In the genomic region with DNA sequence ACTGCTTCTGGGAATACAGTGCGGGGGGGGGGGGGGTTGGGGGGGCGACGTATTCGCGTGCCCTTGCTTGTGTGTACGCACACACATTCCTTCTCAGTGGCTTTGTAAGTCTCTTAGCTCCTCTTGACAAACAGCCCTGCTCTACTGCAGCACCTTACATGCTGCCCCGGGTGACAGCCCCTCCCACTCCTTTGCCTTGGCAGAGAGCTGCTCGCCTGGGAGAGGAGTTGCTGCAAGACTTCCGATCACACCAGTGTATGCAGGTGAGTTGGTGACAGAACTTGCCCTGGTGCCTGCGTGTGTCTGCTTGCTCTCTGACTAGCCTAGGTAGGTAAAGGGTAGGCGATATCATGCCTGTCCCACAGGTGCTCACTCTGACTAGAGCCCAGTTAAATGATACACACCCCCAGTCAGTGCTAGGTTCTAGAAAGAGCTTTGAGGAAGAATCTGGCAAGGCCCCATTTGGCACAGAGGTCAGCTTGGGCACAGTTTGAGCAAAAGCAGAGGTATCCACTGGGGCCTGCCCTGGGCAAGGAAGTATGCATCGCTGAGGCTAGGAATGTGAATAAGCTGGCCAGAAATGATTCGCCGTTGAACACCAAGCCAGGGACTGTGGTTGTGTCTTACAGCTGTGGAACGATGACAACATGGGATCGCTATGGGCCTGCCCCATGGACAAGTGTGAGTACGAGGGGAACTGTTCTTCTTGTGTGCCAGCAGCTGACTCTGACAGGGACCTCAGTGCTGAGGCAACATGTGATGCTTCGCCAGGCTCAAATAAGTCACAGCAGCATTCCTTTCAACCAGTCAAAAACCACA, we compare ENCODE assay signal across 11 mouse cellular contexts. TPM values are rescaled to one million over a fixed set of nuclear protein-coding genes. Genes with fewer than 3 reads are reported as not detected.
DNase-seq lines count a peak whose midpoint lies in the region; ATAC-seq and TF ChIP-seq lines count a peak whose summit lies in the region.
"Had no signal": no experiment of that assay in that cellular context is flagged by ENCODE, and none has a peak within 500 bp of the region (broad histone marks: within the 10 kb centered on the region; RNA-seq: fewer than 3 reads in every experiment).

No protein-coding gene starts in this region.

- no peaks in the 10 kb centered on the region for H3K36me3 ChIP-seq in neural tube, embryonic 13.5 days
- no peaks in the 10 kb centered on the region for H3K36me3 ChIP-seq in neural tube, embryonic 15.5 days
- H3K36me3 ChIP-seq in stomach, embryonic 16.5 days (ENCODE audit: control insufficient read depth, insufficient read depth, low read length) = no peaks in the 10 kb centered on the region
- H3K36me3 ChIP-seq in midbrain, embryonic 10.5 days = 0 out of 2 replicates have a peak, but pooled peaks cover 4% of the 10 kb centered on the region
- H3K36me3 ChIP-seq in hindbrain, postnatal 0 days (ENCODE audit: insufficient read depth, low read length) = no peaks in the 10 kb centered on the region
- H3K36me3 ChIP-seq: hindbrain, embryonic 10.5 days had no signal

- no peak for TF ChIP-seq CTCF in hindbrain, postnatal 0 days (IDR thresholded peaks at IDR 0.05; ENCODE audit: low read depth)

- no peak overlapping the region for H3K4me2 ChIP-seq in neural tube, embryonic 13.5 days
- H3K4me2 ChIP-seq in neural tube, embryonic 15.5 days = no peak overlapping the region
- no peak overlapping the region for H3K4me2 ChIP-seq in stomach, embryonic 16.5 days (ENCODE audit: low read depth, low read length)
- H3K4me2 ChIP-seq in hindbrain, postnatal 0 days (ENCODE audit: low read depth, low read length) = no peak overlapping the region
- H3K4me2 ChIP-seq: midbrain, embryonic 11.5 days had no signal

- H3K9ac ChIP-seq in neural tube, embryonic 13.5 days = 0 out of 2 replicates have a peak overlapping the region, but pooled peaks have one; percentile 90
- no peak overlapping the region for H3K9ac ChIP-seq in neural tube, embryonic 15.5 days (replicated peaks)
- H3K9ac ChIP-seq in stomach, embryonic 16.5 days (ENCODE audit: low read length) = no peak overlapping the region
- H3K9ac ChIP-seq in hindbrain, postnatal 0 days (replicated peaks; ENCODE audit: low read length) = no peak overlapping the region

- no peak overlapping the region for H3K4me3 ChIP-seq in neural tube, embryonic 13.5 days
- no peak overlapping the region for H3K4me3 ChIP-seq in neural tube, embryonic 15.5 days (replicated peaks)
- no peak overlapping the region for H3K4me3 ChIP-seq in stomach, embryonic 16.5 days (replicated peaks; ENCODE audit: low read length)
- H3K4me3 ChIP-seq in midbrain, embryonic 10.5 days = no peak overlapping the region
- H3K4me3 ChIP-seq in hindbrain, postnatal 0 days (ENCODE audit: low read length) = no peak overlapping the region
- H3K4me3 ChIP-seq: erythroblast, embryonic 14.5 days had no signal

- H3K9me3 ChIP-seq in neural tube, embryonic 13.5 days = no peaks in the 10 kb centered on the region
- no peaks in the 10 kb centered on the region for H3K9me3 ChIP-seq in neural tube, embryonic 15.5 days (replicated peaks)
- H3K9me3 ChIP-seq in stomach, embryonic 16.5 days (replicated peaks; ENCODE audit: control insufficient read depth, low read length) = no peaks in the 10 kb centered on the region
- H3K9me3 ChIP-seq in midbrain, embryonic 10.5 days (replicated peaks) = no peaks in the 10 kb centered on the region
- no peaks in the 10 kb centered on the region for H3K9me3 ChIP-seq in hindbrain, postnatal 0 days (ENCODE audit: low read length)
- H3K9me3 ChIP-seq: hindbrain, embryonic 10.5 days had no signal

- DNase-seq in adrenal gland, adult 2 months = peak; percentile 42
- no peak for DNase-seq in adrenal gland, adult 8-10 months
- peak; percentile 54 for DNase-seq in kidney, postnatal 10 days
- DNase-seq in midbrain, embryonic 10.5 days (ENCODE audit: low spot score) = no peak
- no peak for DNase-seq in hindbrain, postnatal 0 days (ENCODE audit: low spot score)

- peaks cover 10% of the 10 kb centered on the region; the same call in 1 of the 2 replicates for H3K27me3 ChIP-seq in neural tube, embryonic 13.5 days
- no peaks in the 10 kb centered on the region; the same call in 1 of the 2 replicates for H3K27me3 ChIP-seq in neural tube, embryonic 15.5 days (replicated peaks)
- 0 out of 2 replicates have a peak, but pooled peaks cover 7% of the 10 kb centered on the region for H3K27me3 ChIP-seq in stomach, embryonic 16.5 days (ENCODE audit: control insufficient read depth, insufficient read depth, low read length)
- peaks cover 40% of the 10 kb centered on the region for H3K27me3 ChIP-seq in midbrain, embryonic 10.5 days (ENCODE audit: low read depth, poor library complexity, severe bottlenecking)
- no peaks in the 10 kb centered on the region for H3K27me3 ChIP-seq in hindbrain, postnatal 0 days (ENCODE audit: insufficient read depth, low read length)

- H3K27ac ChIP-seq in neural tube, embryonic 13.5 days (replicated peaks) = no peak overlapping the region
- no peak overlapping the region for H3K27ac ChIP-seq in neural tube, embryonic 15.5 days (replicated peaks)
- H3K27ac ChIP-seq in stomach, embryonic 16.5 days (ENCODE audit: low read length) = 0 out of 2 replicates have a peak overlapping the region, but pooled peaks have one; percentile 38
- no peak overlapping the region for H3K27ac ChIP-seq in midbrain, embryonic 10.5 days (replicated peaks)
- no peak overlapping the region for H3K27ac ChIP-seq in hindbrain, postnatal 0 days
- H3K27ac ChIP-seq: hindbrain, embryonic 10.5 days had no signal

- peaks cover 37% of the 10 kb centered on the region for H3K4me1 ChIP-seq in neural tube, embryonic 13.5 days (replicated peaks)
- peaks cover 35% of the 10 kb centered on the region for H3K4me1 ChIP-seq in neural tube, embryonic 15.5 days
- H3K4me1 ChIP-seq in stomach, embryonic 16.5 days (ENCODE audit: control insufficient read depth, insufficient read depth, low read length) = peaks cover 11% of the 10 kb centered on the region
- H3K4me1 ChIP-seq in midbrain, embryonic 10.5 days = peaks cover 38% of the 10 kb centered on the region
- peaks cover 14% of the 10 kb centered on the region for H3K4me1 ChIP-seq in hindbrain, postnatal 0 days (ENCODE audit: insufficient read depth, low read length)

- no peak for ATAC-seq in neural tube, embryonic 13.5 days (ENCODE audit: low read depth)
- no peak for ATAC-seq in neural tube, embryonic 15.5 days (ENCODE audit: low FRiP score)
- peak; percentile 16; the same call in 1 of the 2 replicates for ATAC-seq in stomach, embryonic 16.5 days (ENCODE audit: insufficient read depth, low FRiP score)
- ATAC-seq in hindbrain, postnatal 0 days = no peak

- WGBS in neural tube, embryonic 13.5 days = 66% methylated on average over 18 of the region's 18 CpGs
- 67% methylated on average over 18 of the region's 18 CpGs for WGBS in neural tube, embryonic 15.5 days
- 55% methylated on average over 18 of the region's 18 CpGs for WGBS in stomach, embryonic 16.5 days
- WGBS in midbrain, embryonic 10.5 days = 69% methylated on average over 18 of the region's 18 CpGs
- WGBS in hindbrain, postnatal 0 days = 52% methylated on average over 18 of the region's 18 CpGs

RNA-seq across cellular contexts. Expression of a gene that starts 2.3 kb away (rescaled TPM):
- total RNA-seq in adrenal gland, adult 2 months (2021) = 10 to 100 TPM; 44.7 to 58.5 TPM
- 30.0 and 31.1 TPM in 2 replicates for polyA plus RNA-seq in adrenal gland, adult 2 months (2012; rRNA removed)
- 10 to 100 TPM; 60.8 to 69.9 (median 67.4) TPM for total RNA-seq in adrenal gland, adult 8-10 months (2022)
- polyA plus RNA-seq in neural tube, embryonic 13.5 days (2015; fragmentation: Nextera tagmentation; extraction: Ambion mirVana) = 78.9 and 79.0 TPM in 2 replicates
- polyA plus RNA-seq in neural tube, embryonic 15.5 days (2015; fragmentation: Nextera tagmentation; extraction: Ambion mirVana) = 87.9 and 106 TPM in 2 replicates
- polyA plus RNA-seq in stomach, embryonic 16.5 days (2015; fragmentation: Nextera tagmentation; extraction: Ambion mirVana) = 22.9 and 23.9 TPM in 2 replicates
- 43.0 and 45.4 TPM in 2 replicates for polyA plus RNA-seq in midbrain, embryonic 10.5 days (2016; fragmentation: Nextera tagmentation; extraction: Ambion mirVana)
- total RNA-seq in hindbrain, postnatal 0 days (2014; rRNA removed) = 41.6 and 51.1 TPM in 2 replicates
- polyA plus RNA-seq in hindbrain, postnatal 0 days (2015; fragmentation: Nextera tagmentation; extraction: Ambion mirVana) = 60.2 and 65.0 TPM in 2 replicates

RNA-seq across cellular contexts. Expression of a gene that starts 9.5 kb away (rescaled TPM):
- total RNA-seq in adrenal gland, adult 2 months (2021) = 10 to 100 TPM; 17.0 to 22.0 TPM
- polyA plus RNA-seq in adrenal gland, adult 2 months (2012; rRNA removed) = 90.8 and 103 TPM in 2 replicates
- total RNA-seq in adrenal gland, adult 8-10 months (2022) = 10 to 100 TPM; 17.5 to 29.1 (median 24.0) TPM
- polyA plus RNA-seq in neural tube, embryonic 13.5 days (2015; fragmentation: Nextera tagmentation; extraction: Ambion mirVana) = 2.1 and 2.9 TPM in 2 replicates
- polyA plus RNA-seq in neural tube, embryonic 15.5 days (2015; fragmentation: Nextera tagmentation; extraction: Ambion mirVana) = 3.5 and 9.5 TPM in 2 replicates
- polyA plus RNA-seq in stomach, embryonic 16.5 days (2015; fragmentation: Nextera tagmentation; extraction: Ambion mirVana) = 36.8 and 45.0 TPM in 2 replicates
- 4.4 and 5.3 TPM in 2 replicates for polyA plus RNA-seq in midbrain, embryonic 10.5 days (2016; fragmentation: Nextera tagmentation; extraction: Ambion mirVana)
- 7.3 and 9.0 TPM in 2 replicates for total RNA-seq in hindbrain, postnatal 0 days (2014; rRNA removed)
- polyA plus RNA-seq in hindbrain, postnatal 0 days (2015; fragmentation: Nextera tagmentation; extraction: Ambion mirVana) = 5.2 and 7.0 TPM in 2 replicates
- polyA plus RNA-seq: erythroblast, embryonic 14.5 days had no signal

RNA-seq across cellular contexts. Expression of a gene that starts 21.0 kb away (rescaled TPM):
- total RNA-seq in adrenal gland, adult 2 months (2021) = under 1 TPM; 0.09 to 0.21 TPM
- 0.32 and 0.33 TPM in 2 replicates for polyA plus RNA-seq in adrenal gland, adult 2 months (2012; rRNA removed)
- total RNA-seq in adrenal gland, adult 8-10 months (2022) = under 1 TPM; 0.20 to 0.40 (median 0.31) TPM
- polyA plus RNA-seq in neural tube, embryonic 13.5 days (2015; fragmentation: Nextera tagmentation; extraction: Ambion mirVana) = 5.2 and 5.6 TPM in 2 replicates
- 10.2 and 12.8 TPM in 2 replicates for polyA plus RNA-seq in neural tube, embryonic 15.5 days (2015; fragmentation: Nextera tagmentation; extraction: Ambion mirVana)
- 0.19 and 0.52 TPM in 2 replicates for polyA plus RNA-seq in stomach, embryonic 16.5 days (2015; fragmentation: Nextera tagmentation; extraction: Ambion mirVana)
- polyA plus RNA-seq in midbrain, embryonic 10.5 days (2016; fragmentation: Nextera tagmentation; extraction: Ambion mirVana) = 2.0 and 2.3 TPM in 2 replicates
- 40.4 and 41.7 TPM in 2 replicates for total RNA-seq in hindbrain, postnatal 0 days (2014; rRNA removed)
- polyA plus RNA-seq in hindbrain, postnatal 0 days (2015; fragmentation: Nextera tagmentation; extraction: Ambion mirVana) = 15.7 and 15.8 TPM in 2 replicates
- polyA plus RNA-seq: erythroblast, embryonic 14.5 days had no signal

RNA-seq across cellular contexts. Expression of a gene that starts 22.5 kb away (rescaled TPM):
- total RNA-seq in adrenal gland, adult 2 months (2021) = 1 to 10 TPM; 1.1 to 1.9 TPM
- 4.0 TPM in 2 replicates for polyA plus RNA-seq in adrenal gland, adult 2 months (2012; rRNA removed)
- total RNA-seq in adrenal gland, adult 8-10 months (2022) = 1 to 10 TPM in 3 of 4 experiments, under 1 TPM in 1; 0.74 to 1.9 (median 1.1) TPM
- polyA plus RNA-seq in neural tube, embryonic 13.5 days (2015; fragmentation: Nextera tagmentation; extraction: Ambion mirVana) = 0.37 and 0.38 TPM in 2 replicates
- polyA plus RNA-seq in neural tube, embryonic 15.5 days (2015; fragmentation: Nextera tagmentation; extraction: Ambion mirVana) = 0.50 and 1.5 TPM in 2 replicates
- polyA plus RNA-seq in stomach, embryonic 16.5 days (2015; fragmentation: Nextera tagmentation; extraction: Ambion mirVana) = 21.1 and 28.9 TPM in 2 replicates
- 1.1 and 1.4 TPM in 2 replicates for polyA plus RNA-seq in midbrain, embryonic 10.5 days (2016; fragmentation: Nextera tagmentation; extraction: Ambion mirVana)
- 0.10 TPM in 1 of 2 replicates, not detected in the other for total RNA-seq in hindbrain, postnatal 0 days (2014; rRNA removed)
- polyA plus RNA-seq in hindbrain, postnatal 0 days (2015; fragmentation: Nextera tagmentation; extraction: Ambion mirVana) = 0.48 and 0.75 TPM in 2 replicates
- polyA plus RNA-seq: erythroblast, embryonic 14.5 days had no signal

RNA-seq across cellular contexts. Expression of a gene that starts 38.4 kb away (rescaled TPM):
- 10 to 100 TPM; 50.5 TPM for total RNA-seq in adrenal gland, adult 2 months (2021)
- 49.5 and 64.3 TPM in 2 replicates for polyA plus RNA-seq in adrenal gland, adult 2 months (2012; rRNA removed)
- 10 to 100 TPM; 40.6 to 52.5 (median 46.4) TPM for total RNA-seq in adrenal gland, adult 8-10 months (2022)
- 91.8 and 95.8 TPM in 2 replicates for polyA plus RNA-seq in neural tube, embryonic 13.5 days (2015; fragmentation: Nextera tagmentation; extraction: Ambion mirVana)
- polyA plus RNA-seq in neural tube, embryonic 15.5 days (2015; fragmentation: Nextera tagmentation; extraction: Ambion mirVana) = 103 TPM in 2 replicates
- polyA plus RNA-seq in stomach, embryonic 16.5 days (2015; fragmentation: Nextera tagmentation; extraction: Ambion mirVana) = 86.0 and 88.5 TPM in 2 replicates
- polyA plus RNA-seq in midbrain, embryonic 10.5 days (2016; fragmentation: Nextera tagmentation; extraction: Ambion mirVana) = 90.0 and 93.5 TPM in 2 replicates
- total RNA-seq in hindbrain, postnatal 0 days (2014; rRNA removed) = 48.6 and 57.9 TPM in 2 replicates
- polyA plus RNA-seq in hindbrain, postnatal 0 days (2015; fragmentation: Nextera tagmentation; extraction: Ambion mirVana) = 80.2 and 82.3 TPM in 2 replicates

Comparison
In these comparisons a context has a peak if more than half of its experiments do, and no peak if none do; other contexts are left out.
1. DNase-seq: peak in adrenal gland, adult 2 months (single experiment) and kidney, postnatal 10 days (single experiment); none in adrenal gland, adult 8-10 months (single experiment), midbrain, embryonic 10.5 days (single experiment) and hindbrain, postnatal 0 days (single experiment).